Mouse (Mus musculus): ENCODE measurements at regions not wholly inside any gene's neighbourhood (a gene's known extent, or its start where the extent isn't known, plus 50 kb on each side); places are given as distances from the start of the nearest gene placed in this dataset.
"Not testable (repeated sequence)": the region's sequence is repeated elsewhere in the genome, so short reads cannot be mapped to it uniquely, and the experiment has no call there.

DNA sequence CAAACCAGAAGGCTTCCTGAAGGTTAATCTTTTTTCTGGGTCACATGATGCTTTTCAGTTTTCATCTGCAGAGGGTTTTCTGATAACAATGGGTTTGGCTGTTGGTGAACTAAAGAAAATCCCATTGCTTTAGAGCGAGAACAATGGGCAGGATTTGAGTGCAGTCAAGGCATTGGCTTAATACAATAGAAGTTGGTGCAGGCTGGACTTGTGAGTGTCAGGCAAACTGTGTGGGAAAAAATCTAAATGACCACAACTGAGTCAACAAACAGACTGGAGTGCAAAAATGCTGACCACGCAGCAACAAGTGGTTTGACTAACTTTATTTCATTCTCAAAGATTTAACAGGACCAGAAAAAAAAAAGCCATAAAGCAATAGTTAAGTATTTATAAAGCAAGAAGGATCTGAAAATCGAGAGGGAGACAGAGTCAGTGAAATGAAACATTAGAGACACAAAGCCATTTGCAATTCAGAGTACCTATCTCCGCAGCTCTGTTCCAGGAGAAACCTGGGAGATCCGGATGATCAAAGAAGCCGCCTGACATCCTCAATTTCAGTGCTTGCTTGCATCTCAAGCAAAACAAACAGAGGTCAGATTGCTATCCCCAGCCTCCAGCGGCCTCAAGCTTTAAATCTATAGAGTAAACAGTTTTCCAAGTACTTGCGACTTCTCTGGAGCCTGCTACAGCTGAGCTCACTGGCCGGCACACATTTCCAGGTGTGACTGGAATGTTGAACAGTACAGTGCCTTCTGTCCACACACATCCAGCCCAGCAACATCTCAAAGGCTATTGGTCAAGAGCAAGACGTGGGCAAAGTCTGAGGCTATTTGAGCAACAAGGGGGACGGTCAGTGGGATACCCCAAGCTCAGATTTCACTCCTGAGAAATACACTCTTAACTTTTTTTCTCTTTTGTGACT lies 229.5 kb upstream of the Arglu1 start:
- no peak for DNase-seq (ENCODE audit: low read depth)

DNA sequence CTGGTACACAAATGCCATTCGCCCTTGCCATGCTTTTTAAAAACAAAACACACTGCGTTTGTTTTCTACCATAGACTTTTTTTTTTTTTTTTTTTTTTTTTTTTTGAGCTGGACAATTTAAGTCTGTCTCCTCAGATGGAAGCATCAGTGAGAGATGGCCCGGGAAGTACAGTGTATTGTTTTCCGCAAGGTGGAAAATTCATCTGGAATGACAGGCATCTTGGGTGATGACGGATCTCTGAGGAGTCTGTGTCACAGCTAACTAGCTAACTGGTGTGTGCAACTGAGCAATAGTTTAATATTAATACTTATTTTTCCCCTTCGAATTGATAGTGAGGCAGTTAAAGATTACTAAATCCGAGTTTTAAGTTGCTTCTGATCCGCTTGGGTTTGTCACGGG lies 228.7 kb upstream of the Arglu1 start:
- DNase-seq (ENCODE audit: low read depth), result no peak

- DNase-seq (ENCODE audit: low read depth), result no peak
Measured at GRCm38 (mm10) chr8:8907478-8908165, 217.3 kb upstream of the Arglu1 start.

DNA sequence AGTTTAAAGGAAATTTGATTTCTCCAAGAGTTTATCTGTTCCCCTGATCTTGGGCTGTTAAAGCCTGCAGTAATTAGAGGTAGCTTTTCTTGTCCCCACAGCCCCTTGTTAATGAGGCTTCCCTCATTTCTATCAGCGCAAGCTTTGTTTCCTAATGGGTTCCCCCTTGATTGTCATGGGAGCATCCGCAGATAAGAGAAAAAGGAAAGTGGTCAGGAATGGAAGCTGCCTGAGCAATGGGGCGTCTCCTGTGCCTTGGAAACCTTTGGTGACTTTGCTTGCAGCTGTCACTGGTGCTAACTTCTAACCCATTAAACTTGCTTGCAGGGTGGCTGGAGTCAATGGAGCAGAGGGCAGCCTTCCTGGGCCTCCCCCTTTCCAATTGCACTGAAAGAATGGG lies 202.7 kb upstream of the Arglu1 start:
- no peak for DNase-seq (ENCODE audit: low read depth)

DNA sequence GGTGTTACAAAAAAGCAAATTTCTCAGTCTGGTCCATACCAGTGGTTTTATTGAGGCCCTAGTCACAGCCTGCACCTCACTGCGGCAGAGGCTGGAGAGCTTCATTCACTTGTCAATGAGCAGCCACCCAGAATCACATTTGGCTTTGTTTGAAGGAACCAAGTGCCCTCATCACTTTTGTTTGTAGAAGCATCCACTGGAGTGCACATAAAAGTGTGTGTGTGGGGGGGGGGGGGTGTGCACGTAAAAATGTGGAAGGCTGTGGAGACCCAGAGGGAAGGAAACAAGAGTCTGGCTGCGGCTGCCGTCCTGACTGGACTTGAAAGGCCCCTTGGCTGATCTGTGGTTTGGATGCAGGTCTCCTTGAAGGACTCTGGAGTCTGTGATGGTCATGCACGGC lies 187.0 kb upstream of the Arglu1 start:
- DNase-seq (ENCODE audit: low read depth), result no peak

DNA sequence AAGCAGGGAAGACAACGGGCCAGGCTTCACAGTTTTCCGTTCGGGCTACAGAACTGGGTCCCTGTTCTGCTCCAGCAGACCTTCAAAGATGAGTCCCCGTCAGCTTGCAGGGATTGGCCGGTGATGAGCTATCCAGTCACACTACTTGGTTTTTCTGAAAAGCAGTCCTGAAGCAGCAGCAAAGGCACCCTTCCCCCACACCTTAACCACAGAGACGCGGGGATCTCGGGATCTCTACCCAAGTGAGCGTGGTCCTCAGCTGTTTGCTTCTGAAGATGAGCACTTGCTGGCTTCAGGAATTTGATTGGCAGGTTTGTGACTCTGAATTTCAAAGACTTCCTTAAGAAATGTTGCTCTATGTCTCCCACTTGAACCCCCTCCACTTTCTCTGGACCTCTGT lies 186.6 kb upstream of the Arglu1 start:
- no peak for DNase-seq (ENCODE audit: low read depth)

DNA sequence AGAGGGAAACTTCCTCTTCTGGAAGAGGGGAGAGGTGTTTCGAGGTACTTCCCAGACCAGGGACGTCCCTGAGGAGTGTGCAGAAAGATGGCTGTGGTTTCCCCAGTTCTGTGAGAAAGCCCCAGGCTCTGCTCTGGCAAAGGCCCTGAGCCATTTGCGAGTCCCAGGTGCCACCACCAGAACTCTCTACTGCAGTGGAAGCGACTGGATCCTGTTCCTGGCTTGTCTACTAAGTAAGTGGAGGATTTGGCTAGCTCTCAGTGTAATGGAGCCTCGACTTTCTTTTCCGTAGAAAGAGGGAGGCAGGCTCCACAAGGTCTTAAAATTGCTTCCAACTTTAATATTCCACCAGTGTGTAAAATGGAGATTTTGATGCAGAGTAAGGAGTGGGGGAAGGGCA lies 186.1 kb upstream of the Arglu1 start:
- DNase-seq (ENCODE audit: low read depth), result no peak

DNA sequence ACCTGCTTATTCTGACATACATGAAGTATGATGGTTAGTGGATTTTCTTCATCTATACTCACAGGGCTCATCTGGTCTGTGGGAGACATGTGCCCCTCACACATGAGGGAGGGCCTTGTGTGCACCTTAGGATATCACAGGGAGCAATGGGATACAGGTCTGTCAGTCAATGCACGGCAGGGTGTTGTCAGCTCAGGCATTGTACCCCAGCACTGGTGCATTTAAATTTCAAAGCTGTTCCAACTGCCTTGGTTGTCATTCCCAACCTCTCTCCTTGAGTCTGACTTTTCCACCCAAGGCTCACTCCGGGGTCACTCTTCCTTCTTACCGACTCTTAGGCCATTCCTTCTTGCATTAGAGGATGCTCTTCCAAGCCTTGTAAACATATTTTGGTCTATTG lies 181.6 kb upstream of the Arglu1 start:
- DNase-seq (ENCODE audit: low read depth), result no peak

GRCm38 (mm10) chr8:8871039-8871438 lies 180.7 kb upstream of the Arglu1 start:
- DNase-seq (ENCODE audit: low read depth), result no peak

DNA sequence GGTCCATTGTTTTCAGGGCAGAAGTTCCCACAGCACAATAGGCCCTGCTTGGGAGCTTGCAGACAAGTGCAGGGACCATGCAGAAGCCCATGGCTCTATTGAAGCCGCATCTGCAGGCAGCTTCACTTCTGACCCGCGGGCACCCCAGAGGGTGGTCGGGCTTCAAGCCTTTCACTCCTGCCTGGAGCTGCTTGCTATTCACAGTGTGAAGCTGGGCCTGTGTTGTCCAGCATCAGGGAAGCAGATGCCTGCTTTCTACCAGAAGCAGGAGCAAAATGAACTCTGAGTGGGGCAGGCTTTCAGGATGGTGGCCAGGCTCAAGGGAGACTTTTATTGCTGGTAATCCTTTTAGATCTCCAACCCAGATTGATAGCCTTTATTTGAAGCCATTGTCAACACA lies 180.2 kb upstream of the Arglu1 start:
- no peak for DNase-seq (ENCODE audit: low read depth)

GRCm38 (mm10) chr8:8869338-8869737 lies 179.0 kb upstream of the Arglu1 start:
- DNase-seq (ENCODE audit: low read depth), result no peak

GRCm38 (mm10) chr8:8867924-8868323 lies 177.6 kb upstream of the Arglu1 start:
- DNase-seq (ENCODE audit: low read depth), result no peak

DNA sequence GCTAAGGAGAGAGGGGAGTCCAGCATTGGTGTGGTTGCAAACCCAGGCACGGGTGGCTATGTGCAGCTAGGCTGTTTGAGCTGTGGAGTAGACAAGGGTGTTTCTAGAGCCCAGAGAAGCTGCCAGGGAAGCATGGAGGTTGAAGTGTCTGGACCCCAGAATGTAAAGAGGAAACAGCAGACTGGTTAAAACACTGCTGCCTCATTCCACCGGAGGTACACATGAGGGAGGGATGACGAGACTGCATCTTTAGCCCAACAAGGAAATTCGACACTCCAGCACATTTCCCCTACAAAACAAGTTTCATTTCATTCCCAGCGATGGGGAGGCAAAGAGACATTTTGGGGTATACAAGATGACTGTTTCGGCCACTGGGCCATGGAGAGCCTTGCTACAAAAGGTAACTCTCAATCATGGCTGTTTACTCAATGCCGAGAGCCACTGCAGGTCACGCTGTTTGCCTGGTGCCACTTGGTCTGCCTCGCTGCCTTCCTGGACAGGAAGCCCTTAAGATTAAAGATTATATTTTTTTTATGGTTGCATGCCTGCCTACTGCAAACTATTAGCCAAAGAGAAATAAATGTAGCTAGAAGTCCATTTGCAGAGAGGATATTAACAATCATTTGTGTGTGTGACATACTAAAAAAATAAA lies 176.9 kb upstream of the Arglu1 start:
- no peak for DNase-seq (ENCODE audit: low read depth)

DNA sequence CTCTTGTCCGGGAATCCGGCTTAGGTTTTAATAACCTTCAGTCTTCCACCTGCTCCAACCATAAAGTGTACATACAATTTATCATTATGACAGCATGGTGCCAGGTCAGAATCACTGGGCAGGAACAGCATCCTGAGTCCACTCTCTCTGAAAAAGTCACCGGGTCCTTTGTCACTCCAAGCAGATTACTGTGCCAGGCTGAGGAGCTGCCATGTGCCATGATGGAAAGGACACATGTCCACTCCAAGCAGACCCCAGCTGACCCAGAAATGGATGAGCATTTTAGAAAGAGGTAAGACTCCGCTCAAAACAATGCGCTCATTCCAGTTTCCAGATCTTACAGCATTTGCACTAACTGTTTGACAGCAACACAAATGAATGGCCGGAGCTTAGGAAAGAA lies 172.4 kb upstream of the Arglu1 start:
- DNase-seq (ENCODE audit: low read depth), result no peak

DNA sequence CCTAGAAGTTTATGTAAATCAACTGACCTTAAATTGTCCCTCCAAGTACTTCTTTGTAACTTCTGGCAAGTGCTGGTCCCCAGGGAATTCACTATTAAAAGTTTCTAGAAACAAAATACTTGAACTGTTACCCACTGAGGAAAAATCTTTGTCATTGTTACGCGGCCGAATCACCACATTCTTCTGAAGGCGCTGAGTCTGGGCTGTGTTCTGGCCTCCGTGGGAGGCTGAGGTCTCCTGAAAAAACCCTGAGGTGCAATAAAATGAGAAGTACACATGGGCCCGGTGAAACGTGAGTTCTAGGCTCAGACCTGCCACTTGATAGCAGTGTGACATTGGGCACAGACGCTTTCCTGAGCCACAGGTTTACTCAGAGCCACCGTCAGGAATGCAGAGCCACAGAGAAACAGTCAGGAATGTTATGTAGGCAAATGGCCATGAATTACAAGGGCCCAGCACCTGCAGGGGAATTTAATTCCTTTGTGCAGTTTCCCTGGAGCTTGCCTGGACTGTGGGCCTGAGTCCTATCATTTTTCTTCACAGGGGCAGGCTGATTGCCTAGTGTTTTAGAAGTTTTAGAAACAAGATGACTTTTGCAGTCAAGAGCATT lies 171.1 kb upstream of the Arglu1 start:
- no peak for DNase-seq (ENCODE audit: low read depth)

DNA sequence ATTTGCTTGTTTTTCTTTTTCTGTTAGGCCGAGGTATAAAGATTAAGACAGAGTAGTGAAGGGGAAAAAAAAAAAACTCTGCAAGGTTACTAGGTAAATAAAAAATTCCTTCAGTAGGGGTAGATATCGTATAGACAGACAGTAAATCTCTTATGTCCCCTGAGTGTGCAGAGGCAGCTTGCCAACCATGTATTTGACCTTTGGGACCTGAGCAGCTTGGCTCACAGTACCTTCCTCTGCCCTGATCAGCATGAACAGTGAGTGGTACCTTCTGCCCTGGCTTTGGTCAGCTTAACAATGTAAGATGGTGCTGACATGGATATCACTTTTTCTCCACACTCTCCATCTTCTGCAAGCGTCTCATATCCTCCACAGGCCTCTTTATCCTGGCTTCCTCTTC lies 168.3 kb upstream of the Arglu1 start:
- DNase-seq (ENCODE audit: low read depth), result no peak

GRCm38 (mm10) chr8:8852656-8853366 lies 162.5 kb upstream of the Arglu1 start:
- DNase-seq (ENCODE audit: low read depth), result no peak

- DNase-seq (ENCODE audit: low read depth), result no peak
Measured at GRCm38 (mm10) chr8:8851271-8851670, 160.9 kb upstream of the Arglu1 start.

GRCm38 (mm10) chr8:8850766-8851165 lies 160.4 kb upstream of the Arglu1 start:
- no peak for DNase-seq (ENCODE audit: low read depth)

GRCm38 (mm10) chr8:8847579-8847978 lies 157.3 kb upstream of the Arglu1 start:
- DNase-seq (ENCODE audit: low read depth), result no peak

DNA sequence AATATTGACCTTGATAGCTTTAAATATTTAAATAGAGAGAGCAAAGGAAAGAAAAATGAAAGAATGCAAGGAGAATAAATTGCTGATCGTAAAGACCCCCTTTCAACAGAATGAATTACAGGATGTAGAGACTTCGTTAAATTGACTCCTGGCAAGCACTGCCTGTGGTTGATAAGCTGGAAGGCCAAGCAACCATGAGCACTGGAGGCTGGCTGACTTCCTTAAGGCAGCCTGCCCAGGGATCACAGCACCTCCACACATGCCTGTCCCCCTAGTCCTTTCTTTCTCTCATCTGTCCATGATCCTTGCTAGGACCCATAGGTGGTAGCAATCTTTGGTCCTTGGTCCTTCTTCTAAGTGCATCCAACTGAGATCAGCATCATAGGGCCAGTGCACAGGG lies 152.0 kb upstream of the Arglu1 start:
- DNase-seq (ENCODE audit: low read depth), result no peak

GRCm38 (mm10) chr8:8836166-8836565 lies 145.8 kb upstream of the Arglu1 start:
- DNase-seq (ENCODE audit: low read depth), result not testable (repeated sequence)

Data from c-Kit-positive CD71-negative TER-119-negative erythroid progenitor cells, embryonic 14.5 days (primary cell).